Mouse (Mus musculus): ENCODE data around the gene Rpp14.

- TF ChIP-seq FLI1 (IDR thresholded peaks at IDR 0.05; ENCODE audit: low read length) (no peak), GATA1 (IDR thresholded peaks at IDR 0.05; ENCODE audit: borderline replicate concordance, low read length) (no peak)
These were observed 34.1 kb downstream of the Rpp14 start for GRCm38 (mm10) chr14:8114306-8114705.

Measured in megakaryocyte, embryonic 14.5 days (primary cell).